Mouse (Mus musculus) embryonic facial prominence, embryonic 12.5 days (tissue): ENCODE measurements around the gene Dyrk3. TPM values are rescaled to one million over a fixed set of nuclear protein-coding genes. Genes with fewer than 3 reads are reported as not detected.

Experiments
- ATAC-seq: fragments of 200-750 bp; cut with Nextera tagmentation; 2 replicates; pipeline ENCODE4 v1.8.0; 2017; ENCODE audit not compliant: insufficient number of reproducible peaks, insufficient read depth, low FRiP score, low TSS enrichment
- H3K27ac ChIP-seq: fragments of 300-500 bp; sonication (generic); 2 replicates; pipeline ENCODE4 v1.5.1; 2016; ENCODE audit warnings: mild to moderate bottlenecking
- H3K27me3 ChIP-seq: fragments of 300-500 bp; sonication (generic); 2 replicates; pipeline ENCODE4 v1.6.1; 2016; ENCODE audit warnings: mild to moderate bottlenecking, moderate library complexity
- H3K36me3 ChIP-seq: fragments of 300-500 bp; sonication (generic); 2 replicates; pipeline ENCODE4 v1.6.1; 2016; ENCODE audit warnings: mild to moderate bottlenecking
- H3K4me1 ChIP-seq: fragments of 300-500 bp; sonication (generic); 2 replicates; pipeline ENCODE4 v1.6.1; 2016
- H3K4me2 ChIP-seq: fragments of 300-500 bp; sonication (generic); replicated peaks from 2 replicates; pipeline ENCODE4 v1.6.1; 2016; ENCODE audit warnings: mild to moderate bottlenecking, moderate library complexity
- H3K4me3 ChIP-seq: fragments of 300-500 bp; sonication (generic); 2 replicates; pipeline ENCODE4 v1.5.1; 2016; ENCODE audit warnings: mild to moderate bottlenecking
- H3K9ac ChIP-seq: fragments of 300-500 bp; sonication (generic); 2 replicates; pipeline ENCODE4 v1.6.1; 2016; ENCODE audit warnings: mild to moderate bottlenecking, moderate library complexity
- H3K9me3 ChIP-seq: fragments of 300-500 bp; sonication (generic); 2 replicates; pipeline ENCODE4 v1.6.1; 2016; ENCODE audit warnings: mild to moderate bottlenecking, moderate library complexity
- WGBS: fragments of 180-500 bp; shearing (Covaris S2); methylation state at CpG from one replicate; pipeline ENCODE4 v1.1.7; 2016; 5-methylcytosine and 5-hydroxymethylcytosine counted together
- polyA plus RNA-seq: library from polyadenylated mRNA; unstranded; fragments of >200 nt; fragmentation: Nextera tagmentation; extraction: Ambion mirVana; gene quantifications from 2 replicates; pipeline ENCODE4 v1.2.1, GENCODE M21; 2016

Dyrk3 gene
- polyA plus RNA-seq, 1 experiment from 2014 or later = 8.7 TPM

DNA sequence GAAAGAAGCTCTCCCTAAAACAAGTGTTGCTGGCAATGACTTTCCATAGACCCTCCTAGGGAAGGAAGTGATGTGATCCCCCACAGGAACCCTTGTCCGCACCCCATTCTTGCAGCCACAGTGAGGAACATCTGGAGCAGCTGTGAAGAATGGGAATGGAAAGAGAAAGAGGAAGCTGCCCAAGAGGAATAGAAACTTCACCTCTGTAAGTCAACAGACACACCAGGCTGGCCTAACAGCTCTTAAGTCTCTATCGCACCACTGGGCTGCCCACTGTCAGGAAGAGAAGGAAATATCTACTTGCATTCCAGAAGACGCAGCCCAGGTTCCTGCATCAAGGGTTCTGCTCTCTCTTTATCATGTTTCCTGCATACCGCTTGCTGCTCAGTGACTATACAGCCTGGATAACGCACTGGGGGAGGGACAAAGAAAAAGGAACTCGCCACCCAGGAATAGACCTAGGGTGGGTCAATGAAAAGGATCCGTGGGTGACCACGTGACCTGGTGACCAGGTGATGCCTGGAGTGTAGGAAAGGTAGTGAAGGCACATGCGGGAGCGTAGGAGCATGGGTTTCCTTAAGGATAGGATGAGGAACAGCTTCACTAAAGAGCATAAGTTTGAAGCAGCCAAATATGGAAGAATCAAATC, 34.2 kb downstream of the Dyrk3 start:
- H3K27me3 ChIP-seq = no peaks in the 10 kb centered on the region
- H3K9me3 ChIP-seq = no peaks in the 10 kb centered on the region
- H3K4me1 ChIP-seq = 0 out of 2 replicates have a peak, but pooled peaks cover 10% of the 10 kb centered on the region
- no peak overlapping the region for H3K4me3 ChIP-seq
- 85% methylated on average over 10 of the region's 10 CpGs for WGBS
- ATAC-seq = no peak
- no peak overlapping the region for H3K4me2 ChIP-seq
- H3K36me3 ChIP-seq = no peaks in the 10 kb centered on the region
- H3K27ac ChIP-seq = no peak overlapping the region
- H3K9ac ChIP-seq = no peak overlapping the region

- Histone ChIP-seq H3K4me1 (peaks cover 6% of the 10 kb centered on the region), H3K9me3 (no peaks in the 10 kb centered on the region), H3K36me3 (no peaks in the 10 kb centered on the region), H3K4me3 (no peak overlapping the region), H3K4me2 (no peak overlapping the region), H3K27me3 (no peaks in the 10 kb centered on the region), H3K9ac (no peak overlapping the region), H3K27ac (no peak overlapping the region)
- 83% methylated on average over 1 of the region's 1 CpGs for WGBS
- ATAC-seq = no peak
Measured at GRCm38 (mm10) chr1:131100808-131101207, 37.3 kb downstream of the Dyrk3 start.

DNA sequence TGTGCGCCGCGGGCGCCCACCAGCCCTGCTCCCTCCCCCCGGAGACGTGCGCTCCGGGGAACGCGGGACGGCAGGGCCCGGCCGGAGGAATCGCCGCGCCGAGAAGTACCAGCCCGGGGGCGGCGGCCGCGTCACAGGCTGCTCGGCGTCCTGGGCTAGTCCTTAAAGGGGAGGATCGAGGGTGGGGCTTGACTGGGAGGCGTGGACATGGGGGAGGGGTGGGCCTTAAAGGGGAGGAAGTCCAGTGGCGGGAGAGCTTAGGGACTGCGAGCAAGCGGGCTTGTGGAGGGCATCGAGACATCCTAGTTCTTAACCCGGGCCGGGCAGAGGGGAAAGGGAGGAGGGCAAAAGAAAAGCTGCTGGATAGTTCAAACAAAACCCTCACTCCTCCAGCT, 40.4 kb downstream of the Dyrk3 start, which contains the start of gene Mapkapk2:
Gene Mapkapk2 (minus strand): TSS at position 127 of the 395 bp plus-strand sequence.
- peak; percentile 93 for ATAC-seq
- no peaks in the 10 kb centered on the region for H3K36me3 ChIP-seq

GRCm38 (mm10) chr1:131096803-131097699, 41.1 kb downstream of the Dyrk3 start:
- peak; percentile 66 for ATAC-seq
- Histone ChIP-seq H3K27ac (peak overlapping the region; percentile 91), H3K9ac (peak overlapping the region; percentile 95), H3K36me3 (no peaks in the 10 kb centered on the region), H3K4me2 (peak overlapping the region; percentile 87), H3K4me3 (peak overlapping the region; percentile 95), H3K27me3 (no peaks in the 10 kb centered on the region), H3K4me1 (peaks cover 18% of the 10 kb centered on the region), H3K9me3 (no peaks in the 10 kb centered on the region)
- WGBS = under 1% methylated on average over 94 of the region's 98 CpGs

More for the DNA sequence above, 40.4 kb downstream of the Dyrk3 start, which contains the start of gene Mapkapk2:
- peaks cover 16% of the 10 kb centered on the region for H3K4me1 ChIP-seq
- H3K9me3 ChIP-seq = no peaks in the 10 kb centered on the region
- WGBS = under 1% methylated on average over 32 of the region's 32 CpGs
- H3K9ac ChIP-seq = peak within 1 kb of the TSS; percentile 95
- H3K27me3 ChIP-seq = no peaks in the 10 kb centered on the region
- peak within 1 kb of the TSS; percentile 87 for H3K4me2 ChIP-seq
- peak within 1 kb of the TSS; percentile 91 for H3K27ac ChIP-seq
- H3K4me3 ChIP-seq = peak within 1 kb of the TSS; percentile 95

DNA sequence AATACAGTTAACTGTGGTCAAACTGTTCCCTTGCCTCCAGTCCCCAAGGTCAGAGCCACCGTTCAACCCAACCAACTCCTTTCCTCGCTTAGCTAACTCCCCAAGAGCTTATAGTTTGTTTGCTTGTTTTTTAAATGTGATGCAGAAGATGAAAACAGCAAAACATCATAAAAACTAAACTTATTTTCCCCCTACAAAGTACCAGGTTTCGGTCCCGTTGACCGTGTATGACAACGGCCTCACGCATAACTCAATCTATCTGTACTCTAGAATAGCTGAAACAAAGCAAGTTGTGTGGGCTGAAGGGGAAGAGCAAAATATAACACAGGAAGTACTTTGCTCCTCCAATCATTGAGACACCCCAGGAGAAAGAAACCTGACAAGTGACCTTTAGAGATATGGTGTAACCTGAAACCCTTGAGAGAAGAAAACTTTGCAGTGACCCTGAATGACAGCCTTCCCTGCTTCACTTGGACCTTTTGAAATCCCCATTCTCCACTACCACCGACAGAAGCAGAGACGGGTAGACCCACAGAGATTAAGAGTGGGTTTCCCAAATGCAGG, 41.9 kb downstream of the Dyrk3 start:
- peak overlapping the region; percentile 95 for H3K9ac ChIP-seq
- 13% methylated on average over 9 of the region's 9 CpGs for WGBS
- H3K27ac ChIP-seq = peak overlapping the region; percentile 91
- H3K4me3 ChIP-seq = peak overlapping the region; percentile 95
- peak overlapping the region; percentile 87 for H3K4me2 ChIP-seq
- no peaks in the 10 kb centered on the region for H3K27me3 ChIP-seq
- no peaks in the 10 kb centered on the region for H3K9me3 ChIP-seq
- no peaks in the 10 kb centered on the region for H3K36me3 ChIP-seq
- ATAC-seq = no peak
- H3K4me1 ChIP-seq = peaks cover 23% of the 10 kb centered on the region

- no peak overlapping the region for H3K27ac ChIP-seq
- H3K36me3 ChIP-seq = no peaks in the 10 kb centered on the region
- no peaks in the 10 kb centered on the region for H3K27me3 ChIP-seq
- peaks cover 29% of the 10 kb centered on the region for H3K4me1 ChIP-seq
- H3K9me3 ChIP-seq = no peaks in the 10 kb centered on the region
- H3K4me3 ChIP-seq = peak overlapping the region; percentile 95
- ATAC-seq = no peak
- 38% methylated on average over 8 of the region's 8 CpGs for WGBS
- H3K4me2 ChIP-seq = peak overlapping the region; percentile 87
- H3K9ac ChIP-seq = peak overlapping the region; percentile 95
Measured at GRCm38 (mm10) chr1:131095574-131095973, 42.6 kb downstream of the Dyrk3 start.

DNA sequence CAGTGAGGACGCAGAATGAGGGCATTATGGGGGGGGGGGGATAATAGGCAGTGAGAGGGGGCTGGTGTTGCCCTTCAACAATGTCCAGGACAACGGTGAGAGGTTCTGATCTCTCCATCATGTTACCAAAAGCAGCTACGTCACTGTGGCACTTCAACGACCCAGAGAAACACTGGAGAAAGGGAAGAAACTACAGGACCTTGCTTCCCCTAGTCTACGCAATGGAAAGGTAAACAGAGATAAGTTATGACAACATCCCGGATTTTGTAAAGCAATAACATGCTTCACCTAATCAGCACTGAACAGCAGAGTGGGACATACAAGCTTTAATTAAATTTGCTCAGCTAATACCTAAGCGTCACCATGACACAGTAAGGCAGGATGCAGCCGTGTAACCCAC, 44.3 kb downstream of the Dyrk3 start:
- H3K36me3 ChIP-seq = no peaks in the 10 kb centered on the region
- ATAC-seq = no peak
- peaks cover 46% of the 10 kb centered on the region for H3K4me1 ChIP-seq
- WGBS = 83% methylated on average over 8 of the region's 8 CpGs
- no peaks in the 10 kb centered on the region for H3K27me3 ChIP-seq
- H3K27ac ChIP-seq = no peak overlapping the region
- no peak overlapping the region for H3K9ac ChIP-seq
- no peak overlapping the region for H3K4me2 ChIP-seq
- no peak overlapping the region for H3K4me3 ChIP-seq
- H3K9me3 ChIP-seq = no peaks in the 10 kb centered on the region

- H3K9ac ChIP-seq = no peak overlapping the region
- H3K27me3 ChIP-seq = no peaks in the 10 kb centered on the region
- 98% methylated on average over 3 of the region's 3 CpGs for WGBS
- no peak for ATAC-seq
- H3K4me1 ChIP-seq = peaks cover 54% of the 10 kb centered on the region
- no peak overlapping the region for H3K27ac ChIP-seq
- no peaks in the 10 kb centered on the region for H3K36me3 ChIP-seq
- H3K4me2 ChIP-seq = no peak overlapping the region
- no peak overlapping the region for H3K4me3 ChIP-seq
- H3K9me3 ChIP-seq = no peaks in the 10 kb centered on the region
Measured at GRCm38 (mm10) chr1:131092846-131093245, 45.3 kb downstream of the Dyrk3 start.

- Histone ChIP-seq H3K27ac (no peak overlapping the region), H3K4me1 (peaks cover 56% of the 10 kb centered on the region)
Measured at GRCm38 (mm10) chr1:131092173-131092572, 46.0 kb downstream of the Dyrk3 start.

DNA sequence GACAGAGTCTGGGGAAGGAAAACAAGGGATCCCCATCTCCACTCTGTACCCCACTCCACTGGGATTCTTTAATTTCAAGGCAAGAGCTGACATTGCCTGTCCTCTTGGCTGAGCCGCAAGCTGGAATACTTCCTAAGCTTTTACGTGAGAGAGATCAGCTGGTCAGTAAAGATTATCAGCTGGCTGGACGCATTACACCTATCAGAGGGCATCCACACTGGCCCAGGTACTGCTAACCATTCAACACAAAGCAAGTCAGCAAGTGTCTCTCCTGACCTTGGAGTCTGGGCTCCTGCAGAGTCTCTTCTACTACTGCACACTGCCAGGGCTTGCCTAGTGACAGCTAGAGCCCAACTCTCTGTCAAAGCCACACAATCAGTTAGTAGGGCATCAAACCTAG, 46.7 kb downstream of the Dyrk3 start:
- 87% methylated on average over 3 of the region's 3 CpGs for WGBS
- no peak for ATAC-seq
- no peak overlapping the region for H3K4me2 ChIP-seq
- no peaks in the 10 kb centered on the region for H3K27me3 ChIP-seq
- H3K9ac ChIP-seq = no peak overlapping the region
- peaks cover 62% of the 10 kb centered on the region for H3K4me1 ChIP-seq
- no peak overlapping the region for H3K27ac ChIP-seq
- no peak overlapping the region for H3K4me3 ChIP-seq
- H3K36me3 ChIP-seq = no peaks in the 10 kb centered on the region
- no peaks in the 10 kb centered on the region for H3K9me3 ChIP-seq

More at GRCm38 (mm10) chr1:131092173-131092572, 46.0 kb downstream of the Dyrk3 start:
- no peaks in the 10 kb centered on the region for H3K27me3 ChIP-seq
- H3K36me3 ChIP-seq = no peaks in the 10 kb centered on the region
- H3K9ac ChIP-seq = no peak overlapping the region; the same call in 1 of the 2 replicates
- WGBS = 87% methylated on average over 3 of the region's 3 CpGs
- ATAC-seq = no peak
- no peaks in the 10 kb centered on the region for H3K9me3 ChIP-seq
- no peak overlapping the region for H3K4me2 ChIP-seq
- no peak overlapping the region for H3K4me3 ChIP-seq

DNA sequence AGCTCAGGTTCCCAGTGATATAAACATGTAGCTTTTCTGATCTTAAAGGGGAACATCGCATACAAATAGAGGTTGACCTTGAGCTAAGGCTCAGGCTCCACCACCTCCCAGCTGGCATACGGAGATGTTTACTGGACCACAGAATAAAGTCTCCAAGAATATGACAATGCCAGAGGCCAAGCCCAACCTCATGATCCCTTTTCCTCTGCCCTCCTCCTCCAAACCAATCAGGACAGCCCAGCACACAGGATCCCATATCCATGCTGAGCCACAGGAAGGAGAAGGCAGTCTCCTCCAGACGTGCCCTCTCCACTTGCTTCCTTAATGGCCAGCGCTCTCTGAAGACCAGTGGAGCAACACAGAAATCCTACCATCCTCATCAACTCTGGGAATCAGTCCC, 47.3 kb downstream of the Dyrk3 start:
- no peaks in the 10 kb centered on the region for H3K36me3 ChIP-seq
- no peaks in the 10 kb centered on the region for H3K27me3 ChIP-seq
- ATAC-seq = no peak
- H3K4me2 ChIP-seq = no peak overlapping the region
- H3K27ac ChIP-seq = no peak overlapping the region
- 73% methylated on average over 4 of the region's 4 CpGs for WGBS
- H3K9ac ChIP-seq = no peak overlapping the region
- no peak overlapping the region for H3K4me3 ChIP-seq
- H3K4me1 ChIP-seq = peaks cover 65% of the 10 kb centered on the region
- no peaks in the 10 kb centered on the region for H3K9me3 ChIP-seq
